Mouse (Mus musculus) forebrain, embryonic 15.5 days (tissue): ENCODE data around the gene Gja10. TPM values are rescaled to one million over a fixed set of nuclear protein-coding genes. Genes with fewer than 3 reads are reported as not detected.

Experiments used
- ATAC-seq: fragments of 200-750 bp; cut with Nextera tagmentation; replicated peaks from 2 replicates; pipeline ENCODE4 v1.8.0; 2017; ENCODE audit warnings: mild to moderate bottlenecking, moderate TSS enrichment, moderate library complexity
- H3K27ac ChIP-seq: fragments of 300-500 bp; sonication (generic); replicated peaks from 2 replicates; pipeline ENCODE4 v1.5.1; 2015; ENCODE audit warnings: mild to moderate bottlenecking, inconsistent platforms
- H3K27me3 ChIP-seq: fragments of 300-500 bp; sonication (generic); 2 replicates; pipeline ENCODE4 v1.6.1; 2015; ENCODE audit warnings: inconsistent platforms
- H3K36me3 ChIP-seq: fragments of 300-500 bp; sonication (generic); 2 replicates; pipeline ENCODE4 v1.6.1; 2015; ENCODE audit warnings: mild to moderate bottlenecking, inconsistent platforms
- H3K4me1 ChIP-seq: fragments of 300-500 bp; sonication (generic); 2 replicates; pipeline ENCODE4 v1.6.1; 2015; ENCODE audit warnings: inconsistent platforms
- H3K4me2 ChIP-seq: fragments of 300-500 bp; sonication (generic); replicated peaks from 2 replicates; pipeline ENCODE4 v1.6.1; 2015; ENCODE audit warnings: mild to moderate bottlenecking, inconsistent platforms
- H3K4me3 ChIP-seq: fragments of 300-500 bp; sonication (generic); 2 replicates; pipeline ENCODE4 v1.5.1; 2015; ENCODE audit warnings: mild to moderate bottlenecking, inconsistent platforms
- H3K9ac ChIP-seq: fragments of 300-500 bp; sonication (generic); replicated peaks from 2 replicates; pipeline ENCODE4 v1.6.1; 2015; ENCODE audit warnings: mild to moderate bottlenecking, inconsistent platforms
- H3K9me3 ChIP-seq: fragments of 300-500 bp; sonication (generic); 2 replicates; pipeline ENCODE4 v1.6.1; 2016; ENCODE audit warnings: inconsistent platforms
- WGBS: fragments of 180-500 bp; shearing (Covaris S2); methylation state at CpG from one replicate; pipeline ENCODE4 v1.1.7; 2015; ENCODE audit warnings: mixed read lengths; 5-methylcytosine and 5-hydroxymethylcytosine counted together
- polyA plus RNA-seq: library from polyadenylated mRNA; unstranded; fragments of >200 nt; fragmentation: Nextera tagmentation; extraction: Ambion mirVana; gene quantifications from 2 replicates; pipeline ENCODE4 v1.2.1, GENCODE M21; 2015

The Gja10 gene
- polyA plus RNA-seq, 1 experiment from 2014 or later, result not detected

- Histone ChIP-seq H3K36me3 (peaks cover 19% of the 10 kb centered on the region), H3K4me3 (no peak overlapping the region), H3K9me3 (no peaks in the 10 kb centered on the region), H3K4me2 (no peak overlapping the region), H3K27me3 (no peaks in the 10 kb centered on the region), H3K27ac (peak overlapping the region; percentile 79), H3K9ac (no peak overlapping the region), H3K4me1 (peaks cover 18% of the 10 kb centered on the region; the same call in 1 of the 2 replicates)
- ATAC-seq, result no peak
- WGBS, result 67% methylated on average over 6 of the region's 6 CpGs
Measured at GRCm38 (mm10) chr4:32560246-32560645, 42.3 kb downstream of the Gja10 start.

DNA sequence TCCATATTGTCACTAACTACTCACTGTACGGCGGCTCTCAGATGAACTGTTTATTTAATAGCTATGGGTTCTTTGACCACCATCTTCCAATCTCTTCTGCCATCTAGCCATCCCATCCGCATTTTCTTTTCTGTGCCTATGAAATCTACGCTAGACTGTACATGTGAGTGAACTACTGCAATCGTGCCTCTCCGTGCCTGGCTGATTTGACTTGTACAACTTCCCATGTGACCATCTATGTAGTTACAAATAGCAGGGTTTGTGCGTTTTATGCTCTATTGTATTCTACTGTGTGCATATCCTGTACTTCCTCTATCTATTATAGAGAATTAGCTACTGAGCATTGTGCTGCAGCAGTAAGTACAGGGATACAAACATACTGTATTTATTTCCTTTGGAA is 47.1 kb downstream of the Gja10 start:
- H3K4me3 ChIP-seq, result no peak overlapping the region
- no peak overlapping the region for H3K9ac ChIP-seq
- no peak overlapping the region for H3K27ac ChIP-seq
- ATAC-seq, result no peak
- no peaks in the 10 kb centered on the region for H3K27me3 ChIP-seq
- 90% methylated on average over 7 of the region's 7 CpGs for WGBS
- H3K4me1 ChIP-seq, result peaks cover 4% of the 10 kb centered on the region; the same call in 1 of the 2 replicates
- no peaks in the 10 kb centered on the region for H3K9me3 ChIP-seq
- no peak overlapping the region for H3K4me2 ChIP-seq
- no peaks in the 10 kb centered on the region for H3K36me3 ChIP-seq

- no peak overlapping the region for H3K27ac ChIP-seq
- WGBS, result 42% methylated on average over 4 of the region's 4 CpGs
- no peaks in the 10 kb centered on the region for H3K4me1 ChIP-seq
- no peak overlapping the region for H3K4me2 ChIP-seq
- H3K9ac ChIP-seq, result no peak overlapping the region
- no peak for ATAC-seq
- H3K27me3 ChIP-seq, result no peaks in the 10 kb centered on the region
- H3K9me3 ChIP-seq, result no peaks in the 10 kb centered on the region
- H3K4me3 ChIP-seq, result no peak overlapping the region
- H3K36me3 ChIP-seq, result no peaks in the 10 kb centered on the region
Measured at GRCm38 (mm10) chr4:32551337-32551736, 51.2 kb downstream of the Gja10 start.

GRCm38 (mm10) chr4:32549150-32549549 is 53.4 kb downstream of the Gja10 start:
- H3K36me3 ChIP-seq, result no peaks in the 10 kb centered on the region
- ATAC-seq, result no peak
- WGBS, result 86% methylated on average over 1 of the region's 1 CpGs
- no peaks in the 10 kb centered on the region for H3K4me1 ChIP-seq
- H3K4me3 ChIP-seq, result no peak overlapping the region
- H3K9ac ChIP-seq, result no peak overlapping the region
- no peaks in the 10 kb centered on the region for H3K27me3 ChIP-seq
- no peaks in the 10 kb centered on the region for H3K9me3 ChIP-seq
- H3K27ac ChIP-seq, result no peak overlapping the region
- H3K4me2 ChIP-seq, result no peak overlapping the region

Other genes starting within 250 kb of the Gja10 start
- 54.7 and 55.3 TPM in 2 replicates for gene Casp8ap2, start 12.7 kb upstream of the Gja10 start, polyA plus RNA-seq
- 17.4 and 19.0 TPM in 2 replicates for gene Mdn1, start 54.4 kb upstream of the Gja10 start, polyA plus RNA-seq
- 136 and 137 TPM in 2 replicates for gene Lyrm2, start 197.5 kb upstream of the Gja10 start, polyA plus RNA-seq